Mouse (Mus musculus) layer of hippocampus, postnatal 10 days (tissue): ENCODE data around the gene Cenpp. TPM values are rescaled to one million over a fixed set of nuclear protein-coding genes. Genes with fewer than 3 reads are reported as not detected.
A peak's percentile ranks its signal among the peaks of the same experiment; 100 is the strongest.

Experiments
- DNase-seq, 2 experiments: peaks; one replicate each; pipeline ENCODE4 v3.0.0; 2021; ENCODE audit warnings: low spot score in 2 of 2
- long read RNA-seq: library from polyadenylated mRNA; stranded (forward); transcript quantifications from one replicate; pipeline ENCODE4 v2.0.0, GENCODE M21; 2023
- total RNA-seq, 2 experiments: library from RNA; stranded (reverse); gene quantifications; 2 replicates each; pipeline ENCODE4 v1.2.3; 2021

Gene Cenpp
- total RNA-seq: 1 to 10 TPM; 1.3 to 1.8 TPM
- long read RNA-seq, partial matches to known transcripts: 1 of 9 reads
- long read RNA-seq, other reads (novel, unspliced or antisense): 7 of 9 reads

DNA sequence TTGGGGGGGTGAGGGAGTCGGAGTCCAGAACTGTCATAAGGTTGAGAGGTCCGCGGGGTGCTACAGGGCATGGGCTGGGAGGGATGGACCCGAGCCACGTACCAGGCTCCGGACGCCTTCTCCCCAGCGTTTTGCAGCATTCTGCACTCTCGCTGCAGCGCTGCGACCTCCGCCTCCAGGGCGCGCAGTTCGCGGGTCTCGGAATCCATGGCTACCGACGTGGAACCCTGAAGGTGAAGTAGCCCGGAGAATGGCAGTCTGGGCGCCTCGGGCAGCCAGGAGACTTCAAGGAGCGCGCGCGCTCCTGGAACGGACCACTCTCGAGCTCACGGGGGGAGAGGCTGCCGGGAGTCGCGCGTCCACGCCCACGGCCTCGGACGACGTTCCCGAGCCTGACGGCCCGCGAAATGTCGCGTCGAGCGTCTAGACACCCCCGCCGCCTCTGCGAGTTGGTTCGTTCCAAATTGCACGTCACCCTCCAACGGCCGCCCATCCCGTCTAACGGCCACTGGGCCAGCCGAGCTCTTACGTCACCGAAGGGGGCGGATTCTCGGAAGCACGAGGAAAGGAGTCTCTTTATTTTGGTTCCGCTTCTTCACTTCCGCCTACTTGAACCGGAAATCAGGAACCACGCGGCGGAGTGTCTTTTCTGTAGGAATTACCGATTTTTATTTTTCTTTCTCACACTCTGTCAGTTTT lies at the start of gene Cenpp, which contains the start of gene Nol8:
Gene Cenpp (minus strand): TSS at position 305 of the 699 bp plus-strand sequence.
Gene Nol8 (plus strand): TSS at position 598 of the 699 bp plus-strand sequence.
- peak; percentile 99 to 100 for DNase-seq

DNA sequence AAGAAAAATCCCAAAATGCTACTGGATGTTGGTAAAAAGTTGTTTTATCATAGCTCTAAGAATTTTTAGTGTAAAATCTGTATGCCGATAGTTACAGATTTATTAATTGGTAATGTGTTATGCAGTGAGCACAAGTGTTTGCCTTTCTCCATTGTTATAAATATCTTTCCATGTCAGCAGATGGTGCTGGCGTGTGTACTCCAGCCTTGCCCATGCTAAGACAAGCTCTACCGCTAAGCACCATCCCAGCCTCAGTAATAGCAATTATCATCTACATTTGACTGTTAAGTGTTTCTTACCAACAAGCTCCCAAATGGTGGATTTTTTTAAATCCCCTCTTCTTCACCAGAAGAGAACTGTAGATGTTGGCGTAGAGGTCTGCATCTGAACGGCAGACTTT lies 38.5 kb upstream of the Cenpp start:
- DNase-seq: no peak

DNA sequence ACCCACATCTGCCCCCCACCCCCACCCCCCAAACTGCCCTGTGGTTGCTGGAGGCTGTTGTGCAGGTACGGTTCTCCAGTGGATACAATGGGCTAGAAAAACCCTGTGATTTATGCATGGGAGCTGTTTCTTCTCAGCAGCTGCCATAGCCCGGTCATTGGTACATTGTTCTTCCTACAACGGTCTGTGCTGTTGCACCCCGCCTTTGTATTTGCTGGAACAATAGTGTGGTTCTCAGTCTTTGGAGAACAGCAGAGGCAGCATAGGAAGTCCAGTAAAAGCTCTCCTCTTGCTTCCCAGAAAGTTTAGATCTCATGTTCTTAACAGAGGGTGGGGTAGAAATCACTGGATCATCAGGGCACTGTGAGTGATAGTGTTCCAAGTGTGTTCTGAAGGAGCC lies 31.7 kb upstream of the Cenpp start:
- DNase-seq: no peak

- DNase-seq: peak in 1 of 2 experiments; percentile 13
Measured at GRCm38 (mm10) chr13:49682233-49682846, 29.8 kb upstream of the Cenpp start.

GRCm38 (mm10) chr13:49681351-49682232 lies 29.0 kb upstream of the Cenpp start, which contains the start of gene Iars:
Gene Iars (plus strand): TSS chr13:49682100.
- DNase-seq: peak; percentile 99 to 100

- DNase-seq: no peak
Measured at GRCm38 (mm10) chr13:49677793-49678192, 25.2 kb upstream of the Cenpp start.

DNA sequence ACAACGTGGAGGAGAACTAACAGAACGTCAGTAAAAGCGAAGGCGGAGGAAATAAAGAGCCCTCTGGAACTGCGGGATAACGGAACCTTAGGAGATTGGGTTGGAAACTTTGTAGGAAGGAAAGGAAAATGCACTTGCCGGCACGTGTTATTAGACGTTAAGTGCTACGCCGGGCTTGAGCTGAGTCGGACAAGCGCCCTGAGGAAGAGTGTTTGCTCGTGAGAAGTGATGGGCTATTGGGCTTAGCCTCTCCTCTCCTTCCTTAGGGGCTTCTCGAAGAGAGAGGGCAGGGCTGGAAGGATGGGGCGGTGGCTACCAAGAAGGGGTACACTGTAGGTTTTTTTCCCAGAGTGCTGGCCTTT lies 576 bp upstream of the Cenpp start:
- no peak for DNase-seq

DNA sequence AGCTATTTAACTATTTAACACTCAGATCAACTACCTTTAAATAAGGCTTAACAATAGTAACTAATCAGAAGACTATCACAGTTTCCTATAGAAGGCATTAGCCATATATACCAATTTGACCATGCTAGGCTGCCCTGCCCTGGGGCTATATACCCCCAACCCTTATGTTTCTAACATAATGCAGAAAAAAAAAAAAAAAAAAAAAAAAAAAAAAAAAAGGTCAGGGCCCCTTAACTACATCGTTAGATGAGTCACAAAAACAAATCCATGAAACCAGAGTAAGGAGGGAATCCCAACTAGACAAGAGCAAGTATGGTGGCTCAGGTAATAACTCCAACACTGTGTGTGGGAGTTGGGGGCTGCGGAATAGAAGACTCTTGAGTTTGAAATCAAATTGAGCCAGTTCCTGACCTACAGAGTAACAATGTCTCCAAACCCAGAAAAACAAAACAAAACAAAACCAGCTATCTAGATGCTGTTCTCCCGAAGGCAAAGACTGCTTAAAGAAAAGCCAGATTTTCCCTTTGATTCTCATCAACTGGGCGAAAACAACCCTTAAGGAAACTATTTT lies 719 bp downstream of the Cenpp start:
- no peak for DNase-seq

- no peak for DNase-seq
Measured at GRCm38 (mm10) chr13:49651136-49651535, 1.4 kb downstream of the Cenpp start.

- no peak for DNase-seq
Measured at GRCm38 (mm10) chr13:49646019-49646418, 6.6 kb downstream of the Cenpp start.

DNA sequence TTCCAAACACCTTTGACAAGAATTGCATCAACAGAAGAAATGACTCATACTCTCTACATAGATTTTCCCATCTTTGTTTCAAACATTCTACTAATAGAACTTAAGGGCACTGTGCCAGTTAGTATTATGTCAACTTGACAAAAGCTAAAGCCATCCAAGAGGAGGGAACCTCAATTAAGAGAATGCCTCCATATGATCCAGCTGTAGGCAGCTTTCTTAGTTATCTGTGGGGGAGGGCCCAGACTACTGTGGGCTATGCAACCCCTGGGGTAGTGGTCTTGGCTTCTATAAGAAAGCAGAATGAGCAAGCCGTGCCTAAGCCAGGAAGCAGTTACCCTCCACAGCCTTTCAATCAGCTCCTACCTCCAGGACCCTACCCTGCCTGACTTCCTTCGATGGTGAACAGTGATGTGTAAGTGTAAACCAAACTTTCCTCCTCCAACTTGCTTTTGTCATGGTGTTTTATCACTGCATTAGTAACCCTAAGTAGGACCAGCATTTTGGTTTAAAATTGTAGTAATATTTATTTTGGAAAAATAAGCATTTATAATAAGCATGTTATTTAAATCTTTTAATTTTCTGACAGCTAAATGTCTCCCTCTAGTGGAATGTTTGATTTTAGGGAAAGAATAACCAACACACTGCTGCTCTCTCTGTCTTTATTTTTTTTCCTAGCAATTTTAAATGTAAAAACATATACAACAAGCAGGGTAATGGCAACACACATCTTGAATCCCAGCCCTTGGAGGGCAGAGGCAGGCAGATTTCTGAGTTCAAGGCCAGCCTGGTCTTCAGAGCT lies 7.7 kb downstream of the Cenpp start:
- peak in 1 of 2 experiments; percentile 6 for DNase-seq

DNA sequence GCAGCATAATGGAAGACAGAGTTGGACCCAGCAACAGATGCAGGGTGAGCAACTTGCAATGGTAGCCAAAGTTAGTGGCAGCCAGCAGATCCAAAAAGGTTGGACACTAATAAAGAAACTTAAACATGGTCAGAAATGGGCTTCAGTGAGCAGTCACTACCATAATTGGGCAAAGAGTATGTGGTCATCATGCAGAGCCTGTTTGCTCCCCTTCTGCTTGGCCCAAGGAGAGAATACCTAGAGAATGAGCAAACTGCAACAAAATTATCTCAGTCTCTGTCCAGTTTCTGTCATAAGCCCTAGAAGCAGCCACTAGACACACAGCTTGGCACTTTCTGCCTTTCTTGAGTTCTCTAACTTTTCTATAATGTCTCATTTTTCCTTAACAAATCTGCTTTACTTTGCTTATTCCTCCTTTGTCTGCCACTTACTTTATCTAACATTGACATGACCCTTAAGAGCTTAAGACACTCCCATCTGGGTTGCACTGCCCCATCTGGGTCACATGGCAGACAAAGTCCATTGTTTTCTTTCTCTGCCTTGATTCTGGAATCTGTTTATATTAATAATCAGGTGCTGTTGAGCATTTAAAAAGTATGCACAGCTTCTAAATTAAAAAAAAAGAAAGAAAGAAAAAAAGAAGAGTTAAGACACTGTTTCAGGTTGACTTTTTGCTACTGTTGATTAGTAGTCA lies 8.8 kb downstream of the Cenpp start:
- no peak for DNase-seq

DNA sequence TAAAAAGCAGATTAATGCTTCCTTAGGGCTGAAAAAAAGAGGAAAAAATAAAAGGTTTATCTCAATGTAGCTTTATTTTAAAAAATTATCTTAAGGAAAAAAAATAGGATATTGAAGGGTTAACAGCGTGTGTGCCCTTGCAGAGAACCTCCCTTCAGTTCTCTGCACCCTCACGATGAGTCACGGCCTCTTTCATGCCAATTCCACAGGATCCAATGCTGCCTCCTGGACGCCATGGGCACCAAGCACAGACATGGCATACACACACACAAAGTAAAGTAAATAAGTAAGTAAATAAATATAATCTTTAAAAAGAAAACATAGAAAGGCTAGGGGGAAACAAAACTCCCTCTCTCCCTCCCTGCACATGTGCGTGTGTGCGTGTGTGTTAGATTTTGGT lies 9.9 kb downstream of the Cenpp start:
- no peak for DNase-seq

GRCm38 (mm10) chr13:49639965-49640364 lies 12.6 kb downstream of the Cenpp start:
- DNase-seq: no peak

DNA sequence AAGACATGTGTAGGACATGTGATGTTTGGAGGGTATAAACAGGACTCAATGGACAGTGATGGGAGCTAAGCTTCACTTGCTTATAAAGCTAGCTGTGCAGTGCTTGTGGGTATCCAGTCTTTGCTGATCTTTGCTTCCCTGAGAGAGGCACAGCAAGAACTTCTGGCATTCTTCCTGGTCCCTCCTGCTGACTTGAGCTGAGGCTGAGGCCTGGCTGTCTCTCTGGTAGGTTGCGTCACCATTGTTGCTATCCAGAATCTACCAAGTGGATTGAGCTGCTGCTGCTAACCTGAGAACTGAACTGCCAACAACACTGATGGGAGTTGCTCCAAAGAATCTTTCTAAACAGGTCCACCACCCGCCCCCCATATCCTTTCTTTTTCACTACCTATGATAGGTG lies 23.5 kb downstream of the Cenpp start:
- no peak for DNase-seq

GRCm38 (mm10) chr13:49628167-49628566 lies 24.4 kb downstream of the Cenpp start:
- DNase-seq: no peak

- no peak for DNase-seq
Measured at GRCm38 (mm10) chr13:49623216-49623615, 29.4 kb downstream of the Cenpp start.

DNA sequence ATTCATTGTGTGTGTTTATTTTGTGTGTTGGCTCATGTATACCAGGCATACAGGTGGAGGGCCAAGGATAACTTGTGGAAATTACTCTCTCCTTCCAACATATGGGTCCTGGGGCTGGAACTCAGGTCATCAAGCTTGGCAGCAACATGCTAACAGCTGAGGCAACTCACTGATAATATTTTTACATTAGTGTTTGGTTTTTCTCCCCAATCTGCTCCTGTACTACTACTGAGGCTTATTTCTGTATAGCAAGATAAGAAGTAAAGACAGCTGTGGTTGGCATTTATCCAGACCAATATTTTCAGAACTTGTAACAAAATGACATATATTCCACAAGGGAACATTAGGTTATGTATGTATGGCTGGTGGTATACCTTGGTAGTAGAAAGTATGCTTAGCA lies 34.2 kb downstream of the Cenpp start:
- DNase-seq: no peak

DNA sequence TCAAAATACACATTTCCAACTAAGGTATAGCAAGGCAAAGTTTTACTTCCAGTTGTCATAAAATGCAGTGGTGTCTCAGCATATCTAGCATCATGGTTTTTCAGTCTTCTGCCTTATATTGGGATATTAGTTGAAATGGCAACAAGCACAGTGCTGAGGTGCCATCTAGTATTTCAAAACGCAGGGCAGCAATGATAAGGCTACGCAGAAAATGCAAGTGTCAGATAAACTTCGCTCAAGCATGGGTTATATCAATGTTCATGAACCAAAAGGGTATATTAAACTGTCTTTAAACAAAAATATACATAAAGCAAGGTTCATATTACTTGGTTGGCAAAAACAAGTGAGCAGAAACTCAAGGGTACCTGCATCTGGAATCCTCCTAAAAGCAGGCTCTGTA lies 35.6 kb downstream of the Cenpp start:
- DNase-seq: no peak
